Mouse (Mus musculus) c-Kit-positive CD71-positive TER-119-positive erythroid progenitor cells, embryonic 14.5 days (primary cell): ENCODE measurements at regions not wholly inside any gene's neighbourhood (a gene's known extent, or its start where the extent isn't known, plus 50 kb on each side); places are given as distances from the start of the nearest gene placed in this dataset.

Experiments
- DNase-seq: peaks from one replicate; pipeline ENCODE4 v3.0.0-alpha.2; 2013; ENCODE audit warnings: low spot score

DNA sequence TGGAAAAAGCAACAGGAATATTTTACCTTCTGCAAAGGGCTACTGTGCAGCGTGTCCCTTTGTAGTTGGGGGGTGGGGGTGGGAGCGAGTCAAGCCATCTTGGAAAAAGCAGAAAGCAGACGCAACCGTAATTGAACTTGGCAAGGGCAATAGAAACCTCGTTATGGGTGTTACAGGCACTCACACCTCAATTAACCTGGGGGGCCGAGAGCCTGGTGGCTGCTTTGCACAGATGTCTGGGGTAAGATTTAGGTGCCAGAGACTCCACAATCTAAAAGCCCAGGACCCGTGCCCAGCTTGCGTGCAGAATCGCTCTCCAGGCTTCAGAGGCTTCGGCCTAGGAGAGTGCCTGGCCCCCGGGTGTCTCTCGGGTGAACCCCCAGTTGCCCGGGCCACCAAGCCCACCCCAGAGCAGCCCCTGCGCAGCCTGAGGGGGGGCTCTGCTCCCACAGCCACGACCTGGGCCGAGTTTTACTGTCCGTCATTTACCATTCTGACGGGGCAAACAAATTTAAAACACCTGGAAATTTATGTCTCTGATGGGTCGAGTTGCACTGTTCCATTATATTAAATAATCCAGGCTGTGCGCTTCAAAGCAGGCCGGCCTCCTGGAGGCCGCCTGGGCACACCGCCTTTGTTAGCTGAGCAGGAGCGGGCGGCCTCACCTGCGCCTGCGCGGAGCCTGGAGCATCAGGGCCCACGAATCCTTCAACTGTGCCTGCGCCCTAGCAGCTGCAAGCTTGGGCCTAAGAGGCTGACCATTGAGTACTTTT is 212.4 kb downstream of the Srbd1 start:
- DNase-seq: no peak

DNA sequence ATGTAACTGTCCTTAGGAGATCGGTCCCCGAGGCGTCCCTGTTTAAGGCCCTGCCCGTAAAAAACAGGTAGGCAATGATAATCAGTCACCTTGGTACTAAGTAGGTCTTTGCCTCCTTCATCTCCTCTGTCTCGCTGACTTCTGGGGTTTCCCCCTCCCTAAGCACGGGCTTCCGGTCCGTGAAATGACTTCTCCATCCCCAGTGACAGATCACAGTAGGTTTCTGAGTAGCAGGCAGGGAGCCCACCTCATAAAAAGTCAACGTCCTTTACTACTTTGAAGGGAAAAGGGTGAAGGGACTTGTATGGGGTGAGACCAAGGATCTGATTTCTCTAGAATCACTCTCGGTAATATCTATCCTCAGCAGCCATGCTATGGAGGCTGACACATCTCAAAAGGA is 213.0 kb downstream of the Srbd1 start:
- DNase-seq: no peak

GRCm38 (mm10) chr17:85930789-85931188 is 214.2 kb downstream of the Srbd1 start:
- DNase-seq: no peak

GRCm38 (mm10) chr17:85930331-85930730 is 214.6 kb downstream of the Srbd1 start:
- no peak for DNase-seq

GRCm38 (mm10) chr17:85929699-85930286 is 215.2 kb downstream of the Srbd1 start:
- DNase-seq: no peak

DNA sequence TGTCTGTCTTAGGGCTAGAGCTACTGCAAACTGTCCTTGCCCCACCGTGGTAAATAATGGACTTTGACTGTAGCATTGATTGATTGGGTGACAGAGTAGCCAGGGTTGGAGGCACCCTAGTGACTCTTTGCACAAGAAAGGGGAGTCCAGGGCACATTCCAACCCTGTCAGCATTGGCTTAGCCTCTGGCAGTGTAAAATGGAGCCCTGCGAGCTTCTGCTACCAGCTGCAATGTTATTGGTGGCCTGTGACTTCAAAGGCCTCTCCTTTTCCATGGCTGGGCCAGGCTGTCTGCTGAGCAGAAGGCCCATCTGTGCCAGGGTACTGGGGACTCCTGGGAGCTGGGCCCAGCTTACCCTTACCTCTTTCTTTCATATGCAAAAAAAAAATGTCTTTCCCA is 216.4 kb downstream of the Srbd1 start:
- no peak for DNase-seq

DNA sequence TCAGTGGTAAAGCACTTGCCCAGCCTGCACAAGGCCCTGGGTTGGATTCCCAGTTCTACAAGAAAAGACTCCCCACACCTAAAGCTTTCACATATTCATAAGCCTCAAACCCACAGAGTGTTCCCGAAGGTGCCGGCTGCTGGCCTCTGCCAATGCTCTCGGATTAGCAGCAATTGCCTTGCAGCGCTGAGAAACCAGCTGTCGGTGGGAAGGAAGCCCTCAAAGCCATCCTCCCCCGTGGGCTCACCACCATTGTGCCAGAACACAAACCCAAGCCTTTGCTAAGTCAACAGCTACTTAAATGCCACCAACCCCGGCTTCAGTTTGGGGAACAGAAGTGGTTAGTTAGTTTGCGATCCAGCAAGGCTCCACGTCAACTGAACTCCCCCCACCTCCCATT is 217.7 kb downstream of the Srbd1 start:
- no peak for DNase-seq

- no peak for DNase-seq
Observed at GRCm38 (mm10) chr17:85926044-85926443, 218.9 kb downstream of the Srbd1 start.

DNA sequence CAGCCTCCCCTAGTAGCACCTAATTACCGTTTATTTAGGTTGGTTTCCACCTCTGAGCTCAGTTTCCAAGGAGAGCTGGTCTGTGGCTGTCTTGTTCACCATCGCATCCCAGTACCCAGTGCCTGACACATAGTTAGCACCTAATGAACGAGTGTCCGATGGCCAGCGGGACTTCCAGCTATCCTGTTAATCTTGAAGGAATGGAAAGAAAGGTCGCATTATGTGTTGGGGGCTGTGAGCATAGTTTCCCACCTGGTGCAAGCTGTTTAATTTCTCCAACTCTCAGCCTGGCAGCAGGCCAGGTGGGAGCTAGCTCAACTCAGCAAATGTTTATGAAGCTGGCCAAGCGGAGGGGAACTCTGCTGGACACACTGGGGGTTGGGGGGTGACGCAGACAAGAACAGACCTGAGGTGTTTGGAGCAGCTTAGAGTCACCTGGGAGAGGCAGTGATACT is 223.7 kb downstream of the Srbd1 start:
- no peak for DNase-seq

DNA sequence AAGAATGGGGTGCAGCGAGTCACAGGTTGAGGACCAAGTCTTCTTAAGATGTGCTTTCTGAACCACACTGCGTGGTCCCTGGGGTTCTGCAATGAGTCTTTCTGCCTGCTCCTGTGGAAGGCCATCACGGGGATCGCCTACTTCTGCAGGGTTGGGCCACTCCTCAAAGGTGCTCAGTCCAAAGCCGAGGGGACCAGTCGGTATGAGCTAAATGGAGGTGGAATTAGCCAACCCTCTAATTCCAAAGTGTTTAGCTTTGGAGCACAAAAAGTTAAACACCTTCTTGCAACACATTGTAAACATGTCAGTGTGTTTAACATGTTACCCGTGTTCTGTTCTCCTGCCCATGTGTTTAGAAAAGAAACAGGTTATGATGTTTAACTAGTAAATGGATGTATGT is 225.1 kb downstream of the Srbd1 start:
- no peak for DNase-seq

- DNase-seq: no peak
Observed at GRCm38 (mm10) chr17:85915870-85916269, 227.8 kb upstream of the Six2 start.

DNA sequence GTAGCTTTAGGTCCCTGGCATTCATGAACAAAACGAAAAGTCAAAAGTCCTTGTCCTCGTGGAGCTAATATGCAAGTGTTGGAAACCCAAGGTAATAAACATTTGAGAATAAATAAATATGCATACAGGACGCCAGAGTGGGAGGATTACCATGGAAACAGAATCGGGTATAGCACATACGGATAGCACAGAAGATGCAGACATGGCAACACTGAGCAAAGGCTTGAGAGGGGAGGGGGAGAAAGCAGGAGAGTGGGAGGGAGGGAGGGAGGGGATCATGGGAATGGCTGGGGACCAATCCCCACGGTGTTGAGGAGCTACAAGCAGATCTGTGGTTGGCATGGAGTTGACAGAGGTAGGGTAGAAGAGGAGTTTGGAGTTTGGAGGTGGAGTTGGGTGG is 226.0 kb upstream of the Six2 start:
- DNase-seq: no peak

DNA sequence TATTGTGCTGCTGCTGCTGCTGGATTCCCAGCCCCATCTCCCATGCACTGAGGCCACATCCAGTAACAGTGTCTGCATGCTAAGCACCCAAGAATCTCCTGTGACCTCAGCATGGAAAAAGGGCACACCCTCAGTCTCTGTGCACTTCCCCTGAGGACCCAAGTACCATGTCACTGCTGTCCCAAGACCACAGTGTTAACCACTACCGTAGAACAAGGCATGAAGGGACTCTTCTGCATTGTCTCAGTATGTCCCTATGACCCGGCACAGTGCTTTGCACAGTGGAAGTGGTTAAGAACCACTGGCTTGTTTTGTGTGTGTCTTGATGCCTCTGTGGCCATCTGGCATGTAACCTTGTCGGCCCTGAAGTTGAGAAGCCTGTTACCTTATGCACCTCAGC is 220.6 kb upstream of the Six2 start:
- DNase-seq: no peak

DNA sequence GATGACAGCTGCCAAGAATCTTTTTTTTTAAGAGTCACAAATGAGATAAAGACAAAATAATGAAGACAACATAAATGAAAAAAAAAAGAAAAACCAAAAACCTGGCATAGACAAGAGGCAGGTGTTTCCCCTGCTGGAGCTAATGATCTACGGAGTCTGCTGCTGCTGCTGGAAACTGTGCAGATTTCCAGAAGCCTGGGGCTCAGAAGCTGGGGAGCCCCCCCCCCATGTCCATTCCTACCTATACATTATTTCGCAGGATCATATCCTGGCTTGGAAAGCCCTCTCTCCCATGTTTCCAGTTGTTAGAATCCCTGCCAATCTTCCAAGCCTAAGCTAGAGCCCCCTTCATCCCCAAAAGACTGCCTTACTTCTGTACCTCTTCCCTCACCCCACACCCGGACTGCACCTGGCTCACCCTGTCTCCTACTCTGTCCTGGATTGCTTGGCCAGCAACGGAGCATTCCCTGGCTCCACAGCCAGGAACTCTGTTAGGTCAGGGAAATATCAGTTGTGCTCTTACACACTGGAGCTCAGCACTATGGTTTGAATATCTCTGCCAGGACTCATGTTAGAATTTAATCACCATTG is 218.6 kb upstream of the Six2 start:
- DNase-seq: no peak

GRCm38 (mm10) chr17:85902575-85902974 is 214.5 kb upstream of the Six2 start:
- no peak for DNase-seq

DNA sequence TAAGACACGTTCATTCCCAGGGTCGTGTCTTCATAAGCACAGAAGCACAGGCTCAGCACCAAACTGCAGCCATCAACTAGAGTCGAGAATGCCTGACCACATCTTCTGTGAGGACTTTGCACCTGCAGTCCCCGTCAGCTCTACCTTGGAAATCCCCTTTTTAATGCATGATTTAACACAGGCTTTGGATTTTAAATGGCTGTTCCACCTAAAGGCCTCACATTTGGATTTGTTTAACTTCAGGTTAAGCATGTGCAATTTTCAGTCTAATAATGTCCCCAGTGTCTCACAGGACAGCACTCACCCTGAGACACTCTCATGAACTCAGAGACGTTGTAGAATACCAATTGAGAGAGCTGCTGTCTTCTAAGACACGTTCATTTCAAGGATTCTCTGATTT is 211.0 kb upstream of the Six2 start:
- DNase-seq: no peak

GRCm38 (mm10) chr17:85895978-85896377 is 207.9 kb upstream of the Six2 start:
- no peak for DNase-seq

- DNase-seq: no peak
Observed at GRCm38 (mm10) chr17:85891243-85891642, 203.2 kb upstream of the Six2 start.

GRCm38 (mm10) chr17:85889746-85890532 is 201.9 kb upstream of the Six2 start:
- no peak for DNase-seq

- no peak for DNase-seq
Observed at GRCm38 (mm10) chr17:85888568-85889398, 200.7 kb upstream of the Six2 start.

DNA sequence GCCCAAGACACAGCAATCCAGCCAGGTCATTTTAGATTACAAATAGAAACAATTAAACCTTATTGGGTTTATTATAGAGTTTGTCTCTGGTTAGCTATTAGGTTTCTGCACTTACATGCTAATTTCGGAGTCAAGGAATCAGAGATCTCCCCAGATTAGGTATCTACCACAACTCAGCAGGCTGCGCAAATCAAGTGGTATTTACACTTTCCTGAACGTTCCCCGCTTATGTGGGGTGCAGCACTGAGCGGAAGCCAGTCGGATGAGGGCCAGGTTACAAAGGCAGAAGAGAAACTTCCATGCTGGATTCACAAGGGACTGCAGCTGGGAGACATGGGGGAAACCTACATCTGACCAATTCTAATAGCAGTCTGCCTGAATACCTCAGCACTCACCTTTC is 198.6 kb upstream of the Six2 start:
- DNase-seq: no peak

DNA sequence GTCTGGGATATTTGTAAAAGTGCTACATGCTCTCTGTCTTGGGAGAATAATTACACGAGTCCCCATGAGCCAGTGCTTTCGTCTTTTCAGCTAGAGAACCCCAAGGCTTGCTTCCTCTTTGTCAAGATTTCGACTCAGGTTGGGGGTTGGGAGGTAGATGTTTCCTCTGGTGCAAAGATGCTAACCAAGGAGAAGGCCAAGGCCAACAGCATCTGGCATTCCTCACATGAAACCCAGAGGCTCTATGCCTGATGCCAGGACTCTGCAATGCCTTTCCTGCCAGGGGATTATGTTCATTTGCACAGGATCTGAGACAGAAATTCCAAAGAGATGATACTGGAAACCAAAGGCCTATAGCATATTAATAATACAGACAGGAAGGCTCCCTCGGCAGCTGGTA is 198.2 kb upstream of the Six2 start:
- DNase-seq: no peak
